Mouse (Mus musculus) urinary bladder, adult 18-20 months (tissue): ENCODE data around the gene A230050P20Rik.
A peak's percentile ranks its signal among the peaks of the same experiment; 100 is the strongest.

Experiments
- DNase-seq, 2 experiments: peaks; one replicate each; pipeline ENCODE4 v3.0.0; 2022; ENCODE audit warnings: low spot score in 2 of 2, mixed read lengths in 2 of 2

Gene A230050P20Rik

DNA sequence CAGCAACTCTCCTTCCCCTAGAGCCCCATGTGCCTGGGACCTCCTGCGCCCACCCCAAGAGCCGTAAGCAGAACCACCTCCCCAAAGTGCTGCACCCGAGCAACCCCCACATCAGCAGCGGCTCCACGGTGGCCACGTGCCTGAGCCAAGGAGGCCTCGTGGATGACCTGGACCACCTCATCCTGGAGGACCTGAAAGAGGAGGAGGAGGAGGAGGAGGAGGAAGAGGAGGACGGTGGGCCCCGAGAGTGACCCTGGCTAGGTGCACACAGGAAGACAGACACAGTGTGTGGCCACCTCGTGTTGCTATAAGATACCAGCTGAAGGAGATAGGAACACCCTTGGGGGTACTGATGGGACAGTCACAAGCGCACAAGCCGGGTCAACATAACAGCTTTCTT, 5.1 kb downstream of the A230050P20Rik start:
- DNase-seq: no peak

- DNase-seq: no peak
Measured at GRCm38 (mm10) chr9:20875021-20875790, 6.8 kb downstream of the A230050P20Rik start.

DNA sequence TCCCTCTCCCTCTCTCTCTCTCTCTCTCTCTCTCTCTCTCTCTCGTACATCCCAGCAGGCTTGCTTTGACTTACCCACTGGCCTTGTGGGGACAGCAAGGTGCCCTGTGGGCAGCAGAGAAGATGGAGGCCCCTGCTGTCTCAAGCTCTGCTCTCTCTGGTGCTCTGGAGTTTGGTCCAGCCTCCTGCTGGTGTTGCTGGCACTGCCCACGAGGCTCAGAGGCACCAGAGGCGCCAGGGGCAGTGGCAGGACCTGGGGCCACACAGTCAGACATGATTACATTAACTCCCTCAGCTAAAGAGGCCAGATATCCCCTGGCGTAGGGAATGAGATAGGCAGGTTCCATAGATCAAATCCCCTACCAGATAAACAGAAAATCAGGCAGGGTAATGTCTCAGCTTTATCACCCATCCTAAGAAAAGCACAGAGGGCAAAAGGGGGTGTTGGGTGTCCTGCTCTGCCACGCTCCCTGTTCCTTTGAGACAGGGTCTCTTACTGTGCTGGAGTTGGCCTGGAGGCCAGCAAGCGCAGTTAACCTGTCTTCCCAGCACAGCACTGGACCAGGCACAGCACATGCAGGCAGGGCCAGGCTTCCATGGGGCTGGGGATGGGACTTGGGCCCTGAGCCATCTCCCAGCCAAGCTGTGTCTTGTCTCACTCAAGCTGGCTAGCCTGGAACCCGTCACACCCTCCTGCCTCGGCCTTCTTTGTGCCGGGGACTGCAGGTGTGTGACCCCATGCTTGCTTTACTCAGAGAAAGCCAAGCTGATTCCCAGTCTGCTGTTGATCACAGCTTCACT, 8.1 kb downstream of the A230050P20Rik start:
- no peak for DNase-seq

DNA sequence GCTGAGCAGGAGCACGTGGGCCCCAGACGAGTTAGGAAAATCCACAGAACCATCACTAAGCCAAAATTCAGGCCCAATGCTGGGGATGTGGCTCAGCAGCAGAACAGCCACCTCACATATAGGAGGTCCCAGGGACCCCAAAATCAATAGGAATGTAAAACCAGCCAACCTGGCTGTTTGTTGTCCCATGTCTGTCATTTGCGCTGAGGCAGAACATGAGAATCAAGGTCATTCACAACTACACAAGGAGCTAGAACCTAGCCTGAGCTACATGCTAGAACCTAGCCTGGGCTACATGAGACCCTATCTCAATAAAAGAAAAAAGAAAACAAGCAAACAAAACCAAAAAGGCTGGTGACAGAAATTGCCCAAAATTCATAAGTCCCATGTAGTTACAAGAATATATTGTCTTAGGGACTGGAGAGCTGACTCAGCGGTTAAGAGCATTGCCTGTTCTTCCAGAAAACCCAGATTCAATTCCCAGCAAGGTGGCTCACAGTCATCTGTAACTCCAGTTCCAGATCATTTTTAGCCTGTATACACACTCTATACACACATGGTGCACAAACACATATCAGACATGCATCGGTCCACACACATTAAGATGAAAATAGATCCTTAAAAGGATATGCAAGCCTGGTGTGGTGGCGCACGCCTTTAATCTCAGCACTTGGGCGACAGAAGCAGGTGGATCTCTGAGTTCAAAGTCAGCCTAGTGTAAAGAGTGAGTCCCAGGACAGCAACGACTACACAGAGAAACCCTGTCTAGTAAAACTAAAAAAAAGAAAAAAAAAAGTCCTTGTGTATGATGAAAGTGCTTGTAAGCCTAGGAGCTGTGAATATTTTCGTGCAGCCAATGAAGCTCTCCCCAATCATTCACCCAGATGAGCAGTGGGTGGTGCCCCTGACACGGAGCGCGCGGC, 8.9 kb downstream of the A230050P20Rik start:
- DNase-seq: no peak

DNA sequence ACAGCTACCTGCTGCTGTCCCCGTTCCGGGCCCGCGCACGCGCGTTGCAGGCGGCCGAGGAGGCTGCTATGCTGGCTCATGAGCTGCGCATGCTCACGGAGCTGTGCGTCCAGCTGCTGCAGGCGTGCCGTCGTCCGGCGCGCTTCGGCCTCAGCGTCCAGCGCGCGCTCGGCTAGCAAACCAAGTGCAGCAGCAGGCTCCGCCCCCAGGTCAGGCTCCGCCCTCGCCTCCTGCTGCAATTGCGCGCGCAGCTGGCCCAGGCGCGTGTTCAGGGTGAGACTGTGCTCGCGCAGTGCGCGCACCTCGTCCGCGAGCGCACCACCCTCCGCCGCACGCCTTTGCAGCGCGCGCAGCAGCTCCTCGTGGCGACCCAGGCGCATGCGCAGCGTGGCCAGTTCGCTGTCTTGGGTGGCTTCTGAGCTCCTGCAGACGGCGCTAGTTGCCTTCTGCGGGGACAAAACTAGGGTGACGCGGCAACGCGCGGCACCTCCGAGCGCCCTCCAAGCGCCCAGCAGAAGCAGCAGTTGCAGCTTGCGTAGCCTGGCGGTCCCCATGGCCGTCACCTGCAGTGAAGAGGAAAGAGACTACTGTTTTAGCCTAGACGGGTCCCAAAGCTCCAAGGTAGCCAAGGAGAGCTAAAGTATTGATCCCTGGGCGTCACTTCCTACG, 9.7 kb downstream of the A230050P20Rik start:
- DNase-seq: peak; percentile 99

DNA sequence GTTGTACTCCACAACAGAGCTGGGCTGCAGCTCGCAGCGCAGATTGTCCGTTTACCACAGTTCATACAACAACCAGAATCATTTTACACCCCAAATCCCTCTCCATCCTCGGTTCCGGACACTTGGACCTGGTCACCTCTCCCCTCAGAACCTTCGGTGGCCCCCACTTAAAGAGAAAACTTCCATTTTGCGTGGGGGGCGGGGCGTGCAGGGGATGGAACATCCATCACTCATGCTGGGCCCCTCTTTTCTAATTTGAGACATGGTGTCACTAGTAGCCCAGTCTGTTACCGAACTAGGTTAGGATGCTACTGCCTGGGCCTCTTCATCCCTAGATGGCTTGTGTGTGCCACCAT, 10.2 kb downstream of the A230050P20Rik start:
- no peak for DNase-seq

- no peak for DNase-seq
Measured at GRCm38 (mm10) chr9:20879097-20879792, 10.8 kb downstream of the A230050P20Rik start, which contains the start of gene Angptl6. Gene Angptl6 (minus strand): TSS chr9:20879727.

GRCm38 (mm10) chr9:20886563-20886962, 18.1 kb downstream of the A230050P20Rik start:
- DNase-seq: no peak

- DNase-seq: no peak
Measured at GRCm38 (mm10) chr9:20887191-20887590, 18.7 kb downstream of the A230050P20Rik start.

DNA sequence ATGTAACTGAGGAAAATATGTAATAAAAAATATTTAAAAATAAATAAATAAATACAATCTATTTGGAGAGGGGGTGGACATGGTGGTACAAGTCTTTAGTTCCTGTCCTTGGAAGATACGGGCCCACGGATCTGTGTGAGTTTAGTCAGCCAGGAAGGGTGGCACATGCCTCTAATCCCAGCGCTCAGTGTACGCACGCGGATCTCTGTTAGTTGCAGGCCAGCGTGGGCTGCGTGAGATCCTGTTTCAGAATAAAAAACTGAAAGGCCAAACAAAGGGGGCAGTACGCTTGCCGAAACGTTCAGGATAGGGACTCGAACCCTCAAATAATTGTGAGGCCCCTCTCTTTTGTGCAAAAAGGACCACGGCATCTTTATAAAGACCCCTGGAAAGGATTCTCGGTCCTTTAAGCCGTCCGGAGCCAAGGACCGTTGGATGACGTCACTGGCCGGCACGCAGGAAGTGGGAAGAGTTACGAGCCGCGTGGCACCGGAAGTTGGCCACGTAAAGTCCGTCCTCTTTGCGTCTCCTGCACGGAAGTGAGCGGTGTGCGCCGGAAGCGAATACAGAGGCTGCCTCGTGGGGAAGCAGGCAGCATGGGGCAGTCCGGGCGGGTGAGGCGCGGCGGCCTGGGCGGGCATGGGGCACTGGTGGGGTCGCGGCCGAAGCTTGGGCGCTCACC, 19.4 kb downstream of the A230050P20Rik start, which contains the start of gene Ppan:
TSS of gene Ppan (plus strand) at position 472 of the 682 bp plus-strand sequence.
- peak; percentile 84 to 93 for DNase-seq

- no peak for DNase-seq
Measured at GRCm38 (mm10) chr9:20888386-20888765, 19.9 kb downstream of the A230050P20Rik start.

DNA sequence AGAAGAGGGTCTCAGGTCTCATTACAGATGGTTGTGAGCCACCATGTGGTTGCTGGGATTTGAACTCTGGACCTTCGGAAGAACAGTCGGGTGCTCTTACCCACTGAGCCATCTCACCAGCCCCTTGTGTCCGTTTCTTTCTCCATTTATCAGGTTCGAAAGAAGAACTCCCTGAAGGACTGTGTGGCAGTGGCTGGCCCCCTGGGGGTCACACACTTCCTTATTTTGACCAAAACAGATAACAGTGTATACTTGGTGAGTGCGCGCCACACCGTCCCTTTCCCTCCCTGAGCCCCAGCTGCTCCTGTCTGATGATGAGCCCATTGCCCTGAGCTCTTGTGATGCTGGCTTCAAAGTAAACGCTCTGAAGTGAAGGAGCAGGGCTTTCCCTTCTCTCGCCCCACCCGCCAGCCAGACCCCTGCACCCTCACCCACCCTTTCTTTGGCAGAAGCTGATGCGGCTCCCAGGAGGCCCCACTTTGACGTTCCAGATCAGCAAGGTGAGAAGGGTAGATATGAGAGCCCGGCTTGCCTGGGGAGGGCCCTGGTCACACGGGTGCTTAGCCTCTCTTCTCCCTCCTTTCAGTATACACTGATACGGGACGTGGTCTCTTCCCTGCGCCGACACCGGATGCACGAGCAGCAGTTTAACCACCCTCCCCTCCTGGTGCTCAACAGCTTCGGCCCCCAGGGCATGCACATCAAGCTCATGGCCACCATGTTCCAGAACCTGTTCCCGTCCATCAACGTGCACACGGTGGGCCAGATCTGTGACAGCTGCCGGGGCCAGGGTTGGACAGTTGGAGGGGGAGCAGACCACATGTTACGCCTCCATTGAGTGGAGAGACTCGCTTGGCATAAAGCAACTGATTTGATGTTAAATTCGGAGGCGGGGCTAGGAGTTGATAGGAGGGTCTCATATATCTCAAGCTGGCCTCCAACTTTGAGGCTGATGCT, 21.0 kb downstream of the A230050P20Rik start:
- DNase-seq: no peak

- no peak for DNase-seq
Measured at GRCm38 (mm10) chr9:20890411-20890810, 22.0 kb downstream of the A230050P20Rik start.

DNA sequence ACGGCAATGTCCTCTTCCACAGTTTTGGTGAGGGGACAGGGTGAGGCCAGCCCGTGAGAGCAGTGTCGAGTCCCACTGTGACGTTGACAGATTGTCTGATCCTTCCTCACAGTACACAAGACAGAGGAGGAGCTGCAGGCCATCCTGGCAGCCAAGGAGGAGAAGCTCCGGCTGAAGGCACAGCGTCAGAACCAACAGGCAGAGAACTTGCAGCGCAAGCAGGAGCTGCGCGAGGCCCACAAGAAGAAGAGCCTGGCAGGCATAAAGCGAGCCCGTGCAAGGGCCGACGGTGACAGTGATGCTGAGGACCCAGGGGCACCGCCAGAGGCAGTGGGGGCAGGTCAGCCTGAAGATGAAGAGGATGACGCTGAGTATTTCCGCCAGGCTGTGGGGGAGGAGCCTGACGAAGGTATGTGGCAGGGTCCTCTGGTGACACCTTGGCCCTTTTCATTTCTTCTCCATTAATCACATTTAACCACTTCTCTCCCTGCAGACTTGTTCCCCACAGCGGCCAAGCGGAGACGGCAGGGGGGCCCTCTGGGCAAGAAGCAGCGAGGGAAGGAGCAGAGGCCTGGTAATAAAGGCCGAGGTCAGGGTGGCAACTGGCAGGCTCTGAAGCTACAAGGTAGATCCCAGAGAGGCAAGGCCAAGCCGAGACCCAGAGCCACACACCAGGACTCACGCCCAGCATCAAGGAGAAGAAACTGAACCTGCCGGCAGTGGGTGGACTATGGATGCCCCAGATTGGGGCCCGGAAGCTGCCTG, 23.1 kb downstream of the A230050P20Rik start:
- no peak for DNase-seq

- no peak for DNase-seq
Measured at GRCm38 (mm10) chr9:20892104-20892653, 23.7 kb downstream of the A230050P20Rik start.

- DNase-seq: no peak
Measured at GRCm38 (mm10) chr9:20893069-20893468, 24.6 kb downstream of the A230050P20Rik start.

GRCm38 (mm10) chr9:20893590-20894343, 25.3 kb downstream of the A230050P20Rik start:
- DNase-seq: no peak
